Mouse (Mus musculus): ENCODE results near the gene Uba3. TPM values are rescaled to one million over a fixed set of nuclear protein-coding genes. Genes with fewer than 3 reads are reported as not detected.

Gene Uba3
- polyA plus RNA-seq, 1 experiment from 2014 or later: 19.6 TPM

- no peak overlapping the region for H3K4me2 ChIP-seq (ENCODE audit: low read depth, low read length)
- H3K36me3 ChIP-seq (ENCODE audit: control insufficient read depth, insufficient read depth): no peaks in the 10 kb centered on the region
- H3K27ac ChIP-seq (ENCODE audit: low read length): no peak overlapping the region
- no peaks in the 10 kb centered on the region for H3K27me3 ChIP-seq (ENCODE audit: control insufficient read depth, insufficient read depth, low read depth, low read length)
- 70% methylated on average over 6 of the region's 6 CpGs for WGBS (ENCODE audit: insufficient replicate concordance)
- peaks cover 15% of the 10 kb centered on the region for H3K4me1 ChIP-seq (ENCODE audit: control insufficient read depth, low read depth, low read length)
- ATAC-seq (ENCODE audit: low read depth): no peak
- H3K9ac ChIP-seq (ENCODE audit: low read depth, low read length): no peak overlapping the region
- no peaks in the 10 kb centered on the region for H3K9me3 ChIP-seq (replicated peaks; ENCODE audit: control insufficient read depth, low read length)
- H3K4me3 ChIP-seq (ENCODE audit: low read depth, low read length): no peak overlapping the region
Measured at GRCm38 (mm10) chr6:97150156-97150555, 55.3 kb downstream of the Uba3 start.

GRCm38 (mm10) chr6:97149721-97150120, 55.7 kb downstream of the Uba3 start:
- Histone ChIP-seq H3K4me3 (ENCODE audit: low read depth, low read length) (no peak overlapping the region), H3K36me3 (ENCODE audit: control insufficient read depth, insufficient read depth) (no peaks in the 10 kb centered on the region), H3K9me3 (replicated peaks; ENCODE audit: control insufficient read depth, low read length) (no peaks in the 10 kb centered on the region), H3K27me3 (ENCODE audit: control insufficient read depth, insufficient read depth, low read depth, low read length) (no peaks in the 10 kb centered on the region), H3K4me2 (ENCODE audit: low read depth, low read length) (no peak overlapping the region), H3K27ac (ENCODE audit: low read length) (no peak overlapping the region), H3K4me1 (ENCODE audit: control insufficient read depth, low read depth, low read length) (peaks cover 15% of the 10 kb centered on the region), H3K9ac (ENCODE audit: low read depth, low read length) (no peak overlapping the region)
- WGBS (ENCODE audit: insufficient replicate concordance): 56% methylated on average over 2 of the region's 2 CpGs
- no peak for ATAC-seq (ENCODE audit: low read depth)

GRCm38 (mm10) chr6:97148383-97149251, 56.8 kb downstream of the Uba3 start, which contains the start of gene Eogt:
TSS of gene Eogt (minus strand) at chr6:97149182.
- ATAC-seq (ENCODE audit: low read depth): peak; percentile 80
- Histone ChIP-seq H3K4me2 (ENCODE audit: low read depth, low read length) (peak within 1 kb of the TSS; percentile 95), H3K36me3 (ENCODE audit: control insufficient read depth, insufficient read depth) (no peaks in the 10 kb centered on the region), H3K9me3 (replicated peaks; ENCODE audit: control insufficient read depth, low read length) (no peaks in the 10 kb centered on the region), H3K27me3 (ENCODE audit: control insufficient read depth, insufficient read depth, low read depth, low read length) (no peaks in the 10 kb centered on the region), H3K27ac (ENCODE audit: low read length) (peak within 1 kb of the TSS; percentile 63), H3K4me1 (ENCODE audit: control insufficient read depth, low read depth, low read length) (peaks cover 15% of the 10 kb centered on the region), H3K4me3 (ENCODE audit: low read depth, low read length) (peak within 1 kb of the TSS; percentile 75), H3K9ac (ENCODE audit: low read depth, low read length) (peak within 1 kb of the TSS; percentile 84)
- WGBS (ENCODE audit: insufficient replicate concordance): under 1% methylated on average over 56 of the region's 56 CpGs

GRCm38 (mm10) chr6:97147755-97148382, 57.6 kb downstream of the Uba3 start:
- WGBS (ENCODE audit: insufficient replicate concordance): 32% methylated on average over 18 of the region's 18 CpGs
- ATAC-seq (ENCODE audit: low read depth): no peak
- peak overlapping the region; percentile 84 for H3K9ac ChIP-seq (ENCODE audit: low read depth, low read length)
- H3K4me1 ChIP-seq (ENCODE audit: control insufficient read depth, low read depth, low read length): peaks cover 15% of the 10 kb centered on the region
- H3K27ac ChIP-seq (ENCODE audit: low read length): no peak overlapping the region
- peak overlapping the region; percentile 75 for H3K4me3 ChIP-seq (ENCODE audit: low read depth, low read length)
- H3K36me3 ChIP-seq (ENCODE audit: control insufficient read depth, insufficient read depth): no peaks in the 10 kb centered on the region
- no peaks in the 10 kb centered on the region for H3K9me3 ChIP-seq (replicated peaks; ENCODE audit: control insufficient read depth, low read length)
- no peaks in the 10 kb centered on the region for H3K27me3 ChIP-seq (ENCODE audit: control insufficient read depth, insufficient read depth, low read depth, low read length)
- peak overlapping the region; percentile 95 for H3K4me2 ChIP-seq (ENCODE audit: low read depth, low read length)

GRCm38 (mm10) chr6:97145156-97145555, 60.3 kb downstream of the Uba3 start:
- no peak for ATAC-seq (ENCODE audit: low read depth)
- H3K4me2 ChIP-seq (ENCODE audit: low read depth, low read length): no peak overlapping the region
- no peaks in the 10 kb centered on the region for H3K9me3 ChIP-seq (replicated peaks; ENCODE audit: control insufficient read depth, low read length)
- peaks cover 15% of the 10 kb centered on the region for H3K4me1 ChIP-seq (ENCODE audit: control insufficient read depth, low read depth, low read length)
- H3K27me3 ChIP-seq (ENCODE audit: control insufficient read depth, insufficient read depth, low read depth, low read length): no peaks in the 10 kb centered on the region
- no peak overlapping the region for H3K9ac ChIP-seq (ENCODE audit: low read depth, low read length)
- 81% methylated on average over 7 of the region's 7 CpGs for WGBS (ENCODE audit: insufficient replicate concordance)
- H3K4me3 ChIP-seq (ENCODE audit: low read depth, low read length): no peak overlapping the region
- no peaks in the 10 kb centered on the region for H3K36me3 ChIP-seq (ENCODE audit: control insufficient read depth, insufficient read depth)
- no peak overlapping the region for H3K27ac ChIP-seq (ENCODE audit: low read length)

GRCm38 (mm10) chr6:97144359-97144758, 61.1 kb downstream of the Uba3 start:
- no peak overlapping the region for H3K27ac ChIP-seq (ENCODE audit: low read length)
- no peak for ATAC-seq (ENCODE audit: low read depth)
- no peak overlapping the region for H3K4me2 ChIP-seq (ENCODE audit: low read depth, low read length)
- no peak overlapping the region for H3K4me3 ChIP-seq (ENCODE audit: low read depth, low read length)
- WGBS (ENCODE audit: insufficient replicate concordance): 54% methylated on average over 7 of the region's 7 CpGs
- H3K4me1 ChIP-seq (ENCODE audit: control insufficient read depth, low read depth, low read length): peaks cover 14% of the 10 kb centered on the region
- H3K9me3 ChIP-seq (replicated peaks; ENCODE audit: control insufficient read depth, low read length): no peaks in the 10 kb centered on the region
- H3K36me3 ChIP-seq (ENCODE audit: control insufficient read depth, insufficient read depth): no peaks in the 10 kb centered on the region
- H3K9ac ChIP-seq (ENCODE audit: low read depth, low read length): no peak overlapping the region
- no peaks in the 10 kb centered on the region for H3K27me3 ChIP-seq (ENCODE audit: control insufficient read depth, insufficient read depth, low read depth, low read length)

GRCm38 (mm10) chr6:97142611-97143010, 62.8 kb downstream of the Uba3 start:
- ATAC-seq (ENCODE audit: low read depth): no peak
- H3K4me3 ChIP-seq (ENCODE audit: low read depth, low read length): no peak overlapping the region
- no peaks in the 10 kb centered on the region for H3K27me3 ChIP-seq (ENCODE audit: control insufficient read depth, insufficient read depth, low read depth, low read length)
- no peak overlapping the region for H3K4me2 ChIP-seq (ENCODE audit: low read depth, low read length)
- WGBS (ENCODE audit: insufficient replicate concordance): 61% methylated on average over 8 of the region's 8 CpGs
- no peak overlapping the region for H3K9ac ChIP-seq (ENCODE audit: low read depth, low read length)
- no peaks in the 10 kb centered on the region for H3K9me3 ChIP-seq (replicated peaks; ENCODE audit: control insufficient read depth, low read length)
- no peak overlapping the region for H3K27ac ChIP-seq (ENCODE audit: low read length)
- H3K36me3 ChIP-seq (ENCODE audit: control insufficient read depth, insufficient read depth): no peaks in the 10 kb centered on the region
- H3K4me1 ChIP-seq (ENCODE audit: control insufficient read depth, low read depth, low read length): peaks cover 2% of the 10 kb centered on the region; the same call in 1 of the 2 replicates

GRCm38 (mm10) chr6:97141811-97142210, 63.6 kb downstream of the Uba3 start:
- Histone ChIP-seq H3K27ac (ENCODE audit: low read length) (no peak overlapping the region), H3K36me3 (ENCODE audit: control insufficient read depth, insufficient read depth) (no peaks in the 10 kb centered on the region), H3K4me3 (ENCODE audit: low read depth, low read length) (no peak overlapping the region), H3K9ac (ENCODE audit: low read depth, low read length) (no peak overlapping the region), H3K27me3 (ENCODE audit: control insufficient read depth, insufficient read depth, low read depth, low read length) (no peaks in the 10 kb centered on the region), H3K9me3 (replicated peaks; ENCODE audit: control insufficient read depth, low read length) (no peaks in the 10 kb centered on the region), H3K4me1 (ENCODE audit: control insufficient read depth, low read depth, low read length) (no peaks in the 10 kb centered on the region), H3K4me2 (ENCODE audit: low read depth, low read length) (no peak overlapping the region)
- no peak for ATAC-seq (ENCODE audit: low read depth)
- WGBS (ENCODE audit: insufficient replicate concordance): 64% methylated on average over 7 of the region's 7 CpGs

Data from liver, embryonic 16.5 days (tissue).